In genomic region chr5:122899777-122900557, GRCm38 (mm10) we compare ENCODE assay signal across 8 mouse cellular contexts. TPM values are rescaled to one million over a fixed set of nuclear protein-coding genes. Genes with fewer than 3 reads are reported as not detected.
DNase-seq lines count a peak whose midpoint lies in the region; ATAC-seq and TF ChIP-seq lines count a peak whose summit lies in the region.

No protein-coding gene starts in this region.

- peak overlapping the region; percentile 80 for H3K9ac ChIP-seq in lung, embryonic 15.5 days

- peak; percentile 85 for DNase-seq in MN1 (ENCODE audit: low spot score)
- DNase-seq in cerebellum, adult 8-10 months: peak; percentile 83
- peak; percentile 88 for DNase-seq in forelimb bud, embryonic 11.5 days (ENCODE audit: low read depth, low spot score)
- peak; percentile 31 for DNase-seq in layer of hippocampus, adult 9-10 months (ENCODE audit: low spot score)
- peak; percentile 91 for DNase-seq in ovary, adult 18-20 months (ENCODE audit: low spot score)
- peak; percentile 89 for DNase-seq in thymus, adult 2 months

- H3K4me2 ChIP-seq in lung, embryonic 15.5 days: peak overlapping the region; percentile 91

- no peaks in the 10 kb centered on the region for H3K36me3 ChIP-seq in lung, embryonic 15.5 days
- H3K36me3 ChIP-seq in thymus, adult 2 months (ENCODE audit: control insufficient read depth, insufficient read depth, low read length): no peaks in the 10 kb centered on the region

- TF ChIP-seq CTCF in thymus, adult 2 months (IDR thresholded peaks at IDR 0.05; ENCODE audit: borderline replicate concordance, control insufficient read depth, extremely low read depth, insufficient read depth, low read length, poor library complexity): peak; percentile 16; the same call in 1 of the 2 replicates

- H3K27me3 ChIP-seq in lung, embryonic 15.5 days: no peaks in the 10 kb centered on the region
- no peaks in the 10 kb centered on the region for H3K27me3 ChIP-seq in thymus, adult 2 months (ENCODE audit: control insufficient read depth, insufficient read depth, low read length)

- peak; percentile 65 to 79; a peak in 3 of 4 replicates for ATAC-seq in hematopoietic stem cell, adult 5-6 weeks (replicated peaks in 1 of 2; ENCODE audit: insufficient read depth in 1 of 2, low FRiP score in 2 of 2, low TSS enrichment in 1 of 2, low read depth in 1 of 2, poor library complexity in 2 of 2, severe bottlenecking in 2 of 2)
- ATAC-seq in lung, embryonic 15.5 days (ENCODE audit: borderline replicate concordance, extremely low read depth, low FRiP score, low TSS enrichment): peak; percentile 99

- peak overlapping the region; percentile 82 for H3K4me3 ChIP-seq in lung, embryonic 15.5 days
- H3K4me3 ChIP-seq in thymus, adult 2 months (ENCODE audit: control insufficient read depth, insufficient read depth, low read length): peak overlapping the region; percentile 60

- H3K27ac ChIP-seq in lung, embryonic 15.5 days: peak overlapping the region; percentile 95
- H3K27ac ChIP-seq in thymus, adult 2 months (ENCODE audit: control insufficient read depth, insufficient read depth, low read length): no peak overlapping the region

- no peaks in the 10 kb centered on the region for H3K9me3 ChIP-seq in lung, embryonic 15.5 days

- peak; percentile 71; the same call in 1 of the 2 replicates for TF ChIP-seq POLR2A in thymus, adult 2 months (IDR thresholded peaks at IDR 0.05; ENCODE audit: control insufficient read depth, extremely low read depth, insufficient read depth, low read length, poor library complexity)

- under 1% methylated on average over 102 of the region's 120 CpGs for WGBS in lung, embryonic 15.5 days
- 2% methylated on average over 117 of the region's 120 CpGs for WGBS in thymus, adult 2 months

- H3K4me1 ChIP-seq in lung, embryonic 15.5 days: peaks cover 16% of the 10 kb centered on the region
- H3K4me1 ChIP-seq in thymus, adult 2 months (replicated peaks; ENCODE audit: control insufficient read depth, insufficient read depth, low read length): peaks cover 15% of the 10 kb centered on the region

RNA-seq across cellular contexts. Expression of gene Rnf34, which starts 50.1 kb away (rescaled TPM):
- total RNA-seq in hematopoietic stem cell, adult 5-6 weeks (2017): 21.6 and 21.7 TPM in 2 replicates
- polyA plus RNA-seq in lung, embryonic 15.5 days (2015; fragmentation: Nextera tagmentation; extraction: Ambion mirVana): 30.9 and 31.9 TPM in 2 replicates
- polyA plus RNA-seq in thymus, adult 2 months (2012; rRNA removed): 21.7 and 24.7 TPM in 2 replicates

Comparison
In these comparisons a context has a peak if more than half of its experiments do, and no peak if none do; other contexts are left out.
1. DNase-seq: peak in every context shown above with its lines; median percentile 91 in ovary, adult 18-20 months; 89 in thymus, adult 2 months; 88 in forelimb bud, embryonic 11.5 days; 85 in MN1; 83 in cerebellum, adult 8-10 months; 31 in layer of hippocampus, adult 9-10 months.